Mouse (Mus musculus) heart, adult 2 months (tissue): Measurements from ENCODE around the gene B4galt4. TPM values are rescaled to one million over a fixed set of nuclear protein-coding genes. Genes with fewer than 3 reads are reported as not detected.
A peak's percentile ranks its signal among the peaks of the same experiment; 100 is the strongest.

Experiments used
- DNase-seq, 2 experiments: peaks; one replicate each; pipeline ENCODE4 v3.0.0; 2021
- H3K27ac ChIP-seq: fragments of 200-600 bp; 2 replicates; pipeline ENCODE4 v1.8.1; 2022
- H3K27me3 ChIP-seq: fragments of 200-500 bp; 2 replicates; pipeline ENCODE4 v1.6.1; 2012; ENCODE audit warnings: mild to moderate bottlenecking, low read length, inconsistent platforms, mixed read lengths; ENCODE audit not compliant: control insufficient read depth, insufficient read depth
- H3K36me3 ChIP-seq: fragments of 200-500 bp; 2 replicates; pipeline ENCODE4 v1.6.1; 2012; ENCODE audit warnings: low read length, inconsistent platforms; ENCODE audit not compliant: control insufficient read depth, insufficient read depth
- H3K4me1 ChIP-seq: fragments of 200-500 bp; 2 replicates; pipeline ENCODE4 v1.6.1; 2011; ENCODE audit warnings: low read length; ENCODE audit not compliant: control insufficient read depth, insufficient read depth
- H3K4me3 ChIP-seq: fragments of 200-600 bp; 2 replicates; pipeline ENCODE4 v1.8.1; 2022
- H3K79me2 ChIP-seq: fragments of 200-500 bp; replicated peaks from 2 replicates; pipeline ENCODE4 v1.6.1; 2012; ENCODE audit warnings: mild to moderate bottlenecking, inconsistent platforms, low read length, moderate library complexity, mixed read lengths; ENCODE audit not compliant: control insufficient read depth, insufficient read depth
- H3K9ac ChIP-seq: fragments of 200-500 bp; 2 replicates; pipeline ENCODE4 v1.6.1; 2012; ENCODE audit warnings: low read depth, mild to moderate bottlenecking, control low read depth, inconsistent platforms, low read length, mixed read lengths
- CTCF ChIP-seq: fragments of 200-600 bp; IDR thresholded peaks from 2 replicates; pipeline ENCODE4 v1.8.1; 2022; ENCODE audit warnings: antibody characterized with exemption, mild to moderate bottlenecking, moderate library complexity
- EP300 ChIP-seq: fragments of 200-500 bp; IDR thresholded peaks from 2 replicates; pipeline ENCODE4 v1.6.1; 2011; ENCODE audit warnings: low read depth, low read length, control low read depth; ENCODE audit not compliant: insufficient read depth
- POLR2A ChIP-seq: fragments of 200-500 bp; IDR thresholded peaks from 2 replicates; pipeline ENCODE4 v1.6.1; 2011; ENCODE audit warnings: mild to moderate bottlenecking, low read depth, low read length, control low read depth; ENCODE audit not compliant: insufficient read depth
- WGBS: fragments of 180-500 bp; shearing (Covaris S2); methylation state at CpG from one replicate; pipeline ENCODE4 v1.1.7; 2018; 5-methylcytosine and 5-hydroxymethylcytosine counted together
- intact Hi-C: fragments of 180-260 bp; cut with DNase I; formaldehyde crosslinking; loops from one replicate; pipeline ENCODE4 v1.15.1; 2025
- polyA plus RNA-seq: library from polyadenylated mRNA; depleted of rRNA; stranded (reverse); fragments of >200 nt; gene quantifications from 2 replicates; pipeline ENCODE4 v1.2.3, GENCODE M21; 2012
- total RNA-seq, 2 experiments: library from RNA; stranded (reverse); gene quantifications; 2 replicates each; pipeline ENCODE4 v1.2.3; 2021

Gene B4galt4
- total and polyA plus RNA-seq, 3 experiments: 6.4 to 13.2 (median 8.1) TPM

GRCm38 (mm10) chr16:38701492-38702185 lies 40.4 kb upstream of the B4galt4 start:
- 35% methylated on average over 9 of the region's 9 CpGs for WGBS
- no peak overlapping the region for H3K9ac ChIP-seq
- DNase-seq: no peak
- intact Hi-C loops: no loop called here
- H3K27me3 ChIP-seq: no peaks in the 10 kb centered on the region
- TF ChIP-seq POLR2A: no peak
- TF ChIP-seq EP300: no peak
- TF ChIP-seq CTCF: no peak
- peaks cover 24% of the 10 kb centered on the region for H3K36me3 ChIP-seq
- peaks cover 7% of the 10 kb centered on the region; the same call in 1 of the 2 replicates for H3K79me2 ChIP-seq
- H3K27ac ChIP-seq: peak overlapping the region; percentile 3; the same call in 1 of the 2 replicates
- H3K4me3 ChIP-seq: no peak overlapping the region
- H3K4me1 ChIP-seq: peaks cover 25% of the 10 kb centered on the region

DNA sequence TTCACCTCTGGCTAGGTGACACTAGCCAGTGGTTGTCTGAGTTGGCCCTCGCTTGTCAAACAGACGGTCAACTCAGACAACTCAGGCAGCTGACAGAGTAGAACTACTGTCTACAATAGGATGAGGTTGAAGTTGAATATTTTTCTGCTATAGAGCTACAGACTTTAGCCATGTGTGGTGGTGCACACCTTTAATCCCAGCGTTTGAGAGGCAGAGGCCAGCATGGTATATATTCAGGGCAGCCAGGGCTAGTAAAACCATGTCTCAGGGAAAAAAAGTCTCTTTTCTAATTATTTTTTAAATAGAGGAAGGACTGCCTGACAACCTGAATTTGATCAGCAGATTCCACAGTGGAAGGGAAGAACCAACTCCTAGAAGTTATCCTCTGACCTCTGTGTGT lies 39.7 kb upstream of the B4galt4 start:
- no peak overlapping the region for H3K4me3 ChIP-seq
- peaks cover 28% of the 10 kb centered on the region for H3K4me1 ChIP-seq
- TF ChIP-seq CTCF (no peak), EP300 (no peak), POLR2A (no peak)
- no peak overlapping the region for H3K9ac ChIP-seq
- peaks cover 6% of the 10 kb centered on the region; the same call in 1 of the 2 replicates for H3K79me2 ChIP-seq
- H3K27me3 ChIP-seq: no peaks in the 10 kb centered on the region
- intact Hi-C loops: no loop called here
- H3K36me3 ChIP-seq: peaks cover 28% of the 10 kb centered on the region
- WGBS: 60% methylated on average over 3 of the region's 3 CpGs
- no peak overlapping the region; the same call in 1 of the 2 replicates for H3K27ac ChIP-seq
- DNase-seq: no peak

DNA sequence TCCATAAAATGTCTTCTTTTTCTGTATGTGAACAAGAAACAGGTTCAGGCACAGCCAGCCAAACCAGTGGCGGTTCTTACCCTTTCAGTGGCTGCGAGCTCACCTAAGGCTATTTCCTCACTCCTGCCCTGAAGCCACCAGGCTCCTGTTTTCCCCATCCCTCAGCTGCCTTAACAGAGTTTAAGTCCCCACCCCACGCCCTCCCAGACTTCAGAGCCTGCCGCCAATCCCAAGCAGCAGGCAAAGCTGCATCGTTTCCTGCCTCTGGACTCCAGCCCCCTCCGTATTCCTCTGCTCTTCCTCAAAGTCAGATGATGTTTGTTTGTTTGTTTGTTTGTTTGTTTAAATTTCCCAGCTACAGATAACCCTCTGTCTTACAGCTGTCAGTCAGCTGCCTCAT lies 38.6 kb upstream of the B4galt4 start:
- no peak overlapping the region for H3K9ac ChIP-seq
- no peak overlapping the region for H3K4me3 ChIP-seq
- no peak for TF ChIP-seq CTCF
- no peak for TF ChIP-seq POLR2A
- TF ChIP-seq EP300: no peak
- peak overlapping the region; percentile 18; the same call in 1 of the 2 replicates for H3K27ac ChIP-seq
- H3K4me1 ChIP-seq: peaks cover 28% of the 10 kb centered on the region
- WGBS: 30% methylated on average over 6 of the region's 6 CpGs
- H3K27me3 ChIP-seq: no peaks in the 10 kb centered on the region
- DNase-seq: no peak
- intact Hi-C loops: no loop called here
- H3K79me2 ChIP-seq: peaks cover 5% of the 10 kb centered on the region; the same call in 1 of the 2 replicates
- H3K36me3 ChIP-seq: peaks cover 24% of the 10 kb centered on the region

- H3K27me3 ChIP-seq: no peaks in the 10 kb centered on the region
- H3K36me3 ChIP-seq: peaks cover 16% of the 10 kb centered on the region
- DNase-seq: peak in 1 of 2 experiments; percentile 19
- WGBS: 50% methylated on average over 9 of the region's 9 CpGs
- H3K9ac ChIP-seq: no peak overlapping the region
- H3K4me1 ChIP-seq: peaks cover 29% of the 10 kb centered on the region
- intact Hi-C loops: no loop called here
- peaks cover 6% of the 10 kb centered on the region; the same call in 1 of the 2 replicates for H3K79me2 ChIP-seq
- no peak overlapping the region for H3K4me3 ChIP-seq
- peak overlapping the region; percentile 38; the same call in 1 of the 2 replicates for H3K27ac ChIP-seq
- TF ChIP-seq CTCF (no peak), POLR2A (no peak), EP300 (no peak)
These were observed 36.4 kb upstream of the B4galt4 start for GRCm38 (mm10) chr16:38705531-38706281.

- no peaks in the 10 kb centered on the region for H3K27me3 ChIP-seq
- H3K79me2 ChIP-seq: peaks cover 4% of the 10 kb centered on the region; the same call in 1 of the 2 replicates
- H3K27ac ChIP-seq: peak overlapping the region; percentile 38
- 33% methylated on average over 7 of the region's 7 CpGs for WGBS
- peak overlapping the region; percentile 16; the same call in 1 of the 2 replicates for H3K4me3 ChIP-seq
- peaks cover 23% of the 10 kb centered on the region for H3K4me1 ChIP-seq
- intact Hi-C loops: no loop called here
- no peak for DNase-seq
- TF ChIP-seq EP300: no peak
- no peak for TF ChIP-seq CTCF
- TF ChIP-seq POLR2A: no peak
- peaks cover 12% of the 10 kb centered on the region for H3K36me3 ChIP-seq
- H3K9ac ChIP-seq: no peak overlapping the region
These were observed 35.3 kb upstream of the B4galt4 start for GRCm38 (mm10) chr16:38706782-38707181.
